Mouse (Mus musculus): ENCODE measurements around the gene Amer1. TPM values are rescaled to one million over a fixed set of nuclear protein-coding genes. Genes with fewer than 3 reads are reported as not detected.

The Amer1 gene
- polyA plus RNA-seq, 1 experiment from 2014 or later, result 13.3 TPM

Other genes with a start within 250 kb of the Amer1 start
- 47.3 and 50.0 TPM in 2 replicates for gene Arhgef9, start 248.0 kb downstream of the Amer1 start, polyA plus RNA-seq (2015; fragmentation: Nextera tagmentation; extraction: Ambion mirVana)
- 0.52 and 0.82 TPM in 2 replicates for gene Asb12, start 113.1 kb upstream of the Amer1 start, polyA plus RNA-seq (2015; fragmentation: Nextera tagmentation; extraction: Ambion mirVana)
- gene Pfn5, start 113.2 kb upstream of the Amer1 start, polyA plus RNA-seq (2015; fragmentation: Nextera tagmentation; extraction: Ambion mirVana), result 0.26 TPM in 1 of 2 replicates, not detected in the other
- 75.9 and 78.0 TPM in 2 replicates for gene Zc4h2, start 213.6 kb upstream of the Amer1 start, polyA plus RNA-seq (2015; fragmentation: Nextera tagmentation; extraction: Ambion mirVana)